In the genomic region with DNA sequence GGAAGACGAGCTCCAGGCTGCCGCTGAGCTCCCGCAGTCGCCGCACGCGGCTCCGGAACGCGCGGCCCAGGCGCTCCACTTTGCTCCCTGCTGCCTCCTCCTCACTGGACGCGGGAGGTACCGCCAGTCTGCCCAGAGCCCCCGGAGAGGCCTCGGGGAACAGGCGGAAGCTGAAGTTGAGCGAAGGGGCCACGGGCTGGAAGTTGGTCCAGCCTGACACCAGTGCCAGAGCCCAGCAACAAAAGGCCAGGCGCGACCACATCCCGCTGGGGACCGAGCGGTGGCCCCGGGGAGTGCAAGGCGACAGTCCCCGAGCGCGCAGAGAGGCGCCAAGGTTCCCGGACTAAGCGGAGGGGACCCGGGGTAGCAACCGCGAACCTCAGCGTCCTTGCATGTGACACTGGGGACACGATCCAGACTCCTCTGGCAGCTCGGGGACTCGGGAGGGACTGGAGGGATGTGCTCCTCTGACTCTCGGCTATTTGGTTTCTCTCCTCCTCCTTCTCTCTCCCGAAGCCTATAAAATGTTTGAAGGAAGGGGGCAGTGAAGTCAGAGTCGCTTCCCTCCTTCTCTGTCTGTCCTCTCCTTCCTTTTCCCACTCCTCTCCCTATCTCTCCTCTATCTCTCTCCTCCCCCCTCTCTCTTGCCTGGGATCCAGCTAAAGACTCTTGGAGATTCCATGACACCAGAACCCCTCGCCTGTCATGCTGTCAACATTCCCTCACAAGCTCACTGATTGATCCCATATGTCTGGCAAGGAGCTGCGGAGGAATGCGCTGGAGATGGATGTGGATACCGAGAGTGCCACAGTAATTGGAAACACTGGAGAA, we compare ENCODE assay signal across 8 mouse cellular contexts. TPM values are rescaled to one million over a fixed set of nuclear protein-coding genes. Genes with fewer than 3 reads are reported as not detected.
DNase-seq lines count a peak whose midpoint lies in the region; ATAC-seq and TF ChIP-seq lines count a peak whose summit lies in the region.

A gene (minus strand): TSS at position 745 of the 831 bp plus-strand sequence.

- TF ChIP-seq POLR2A in lung, adult 2 months (IDR thresholded peaks at IDR 0.05; ENCODE audit: borderline replicate concordance, extremely low read depth, low read depth, low read length): peak; percentile 45; the same call in 1 of the 2 replicates

- ATAC-seq in activated CD4-positive, CD25-positive, alpha-beta regulatory T cell, adult 4 months: no peak

- no peak for TF ChIP-seq CTCF in lung, adult 2 months (IDR thresholded peaks at IDR 0.05; ENCODE audit: insufficient read depth, low read length)

- peak within 1 kb of the TSS; percentile 57 for H3K4me3 ChIP-seq in lung, adult 2 months (replicated peaks; ENCODE audit: extremely low read depth, low read depth, low read length)

- 2% methylated on average over 47 of the region's 47 CpGs for WGBS in lung, adult 2 months

- DNase-seq in thymus, postnatal 4 days: peak; percentile 28
- no peak for DNase-seq in thymus, postnatal 36 days
- peak; percentile 83 for DNase-seq in embryo, embryonic 10 days (ENCODE audit: low spot score)
- DNase-seq in heart, adult 18-20 months: peak; percentile 57
- peak; percentile 33 for DNase-seq in kidney, adult 18-20 months
- DNase-seq in lung, adult 2 months: peak; percentile 17
- peak; percentile 24 for DNase-seq in ovary, postnatal 14 days (ENCODE audit: low spot score)

- H3K4me1 ChIP-seq in lung, adult 2 months (ENCODE audit: control insufficient read depth, insufficient read depth, low read length): no peaks in the 10 kb centered on the region

RNA-seq across cellular contexts. Expression of the gene that starts here (rescaled TPM):
- total RNA-seq in heart, adult 18-20 months (2021): 1 to 10 TPM; 3.7 to 3.9 TPM
- 13.7 and 20.0 TPM in 2 replicates for polyA plus RNA-seq in lung, adult 2 months (2012; rRNA removed)
- polyA plus RNA-seq in activated CD4-positive, CD25-positive, alpha-beta regulatory T cell, adult 4 months (2017; shearing (Covaris generic)): not detected

Comparison
In these comparisons a context has a peak if more than half of its experiments do, and no peak if none do; other contexts are left out.
1. RNA of the gene that starts here (polyA plus RNA-seq): 13.7 to 20.0 TPM in lung, adult 2 months; not detected in activated CD4-positive, CD25-positive, alpha-beta regulatory T cell, adult 4 months; every median in the first group is over 10 times any median in the second.
2. DNase-seq: peak in thymus, postnatal 4 days (single experiment), embryo, embryonic 10 days (single experiment), heart, adult 18-20 months (2 of 2), kidney, adult 18-20 months (single experiment), lung, adult 2 months (single experiment) and ovary, postnatal 14 days (single experiment); none in thymus, postnatal 36 days (0 of 2).